Mouse (Mus musculus): Measurements from ENCODE around the gene Ahcyl2. TPM values are rescaled to one million over a fixed set of nuclear protein-coding genes. Genes with fewer than 3 reads are reported as not detected.
"Not testable (repeated sequence)": the region's sequence is repeated elsewhere in the genome, so short reads cannot be mapped to it uniquely, and the experiment has no call there.

Ahcyl2 gene
- polyA plus RNA-seq, 1 experiment from 2014 or later, result 33.9 TPM

DNA sequence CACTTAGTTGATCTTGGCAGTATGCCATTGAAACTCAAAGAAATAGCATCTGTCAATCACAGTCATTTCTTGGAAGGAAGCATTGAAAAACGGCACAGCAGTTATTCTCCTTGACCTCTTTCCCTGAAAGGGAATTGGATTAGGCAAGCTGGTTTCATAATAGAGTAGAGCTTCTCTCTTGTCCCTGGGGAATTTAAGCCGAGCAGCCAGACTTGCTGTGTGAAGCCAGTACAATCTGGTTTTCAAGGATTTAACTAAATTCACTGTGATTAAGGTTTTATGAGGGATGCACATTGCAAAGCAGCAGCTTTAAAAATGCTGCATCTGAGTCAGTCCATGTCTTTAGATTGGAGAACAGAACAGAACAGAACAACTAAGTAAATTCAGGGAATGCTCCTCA, 46.8 kb downstream of the Ahcyl2 start:
- H3K27ac ChIP-seq (ENCODE audit: low read length), result no peak overlapping the region
- no peak for ATAC-seq (ENCODE audit: insufficient number of reproducible peaks, insufficient read depth, low FRiP score, low read depth)
- WGBS, result 53% methylated on average over 2 of the region's 2 CpGs
- H3K9me3 ChIP-seq (ENCODE audit: control insufficient read depth, low read depth, low read length), result no peaks in the 10 kb centered on the region
- H3K36me3 ChIP-seq (ENCODE audit: control insufficient read depth, insufficient read depth, low read length), result no peaks in the 10 kb centered on the region
- H3K4me2 ChIP-seq (replicated peaks; ENCODE audit: low read depth, low read length), result no peak overlapping the region
- H3K4me1 ChIP-seq (ENCODE audit: control insufficient read depth, insufficient read depth, low read length), result no peaks in the 10 kb centered on the region
- no peaks in the 10 kb centered on the region for H3K27me3 ChIP-seq (ENCODE audit: control insufficient read depth, insufficient read depth, low read length)
- no peak overlapping the region for H3K9ac ChIP-seq (replicated peaks; ENCODE audit: low read depth, low read length)
- H3K4me3 ChIP-seq (ENCODE audit: low read depth, low read length), result no peak overlapping the region

GRCm38 (mm10) chr6:29815060-29815459, 47.2 kb downstream of the Ahcyl2 start:
- H3K36me3 ChIP-seq (ENCODE audit: control insufficient read depth, insufficient read depth, low read length), result no peaks in the 10 kb centered on the region
- no peak overlapping the region for H3K4me2 ChIP-seq (replicated peaks; ENCODE audit: low read depth, low read length)
- no peak overlapping the region for H3K27ac ChIP-seq (ENCODE audit: low read length)
- H3K9ac ChIP-seq (replicated peaks; ENCODE audit: low read depth, low read length), result no peak overlapping the region
- no peak overlapping the region for H3K4me3 ChIP-seq (ENCODE audit: low read depth, low read length)
- no peak for ATAC-seq (ENCODE audit: insufficient number of reproducible peaks, insufficient read depth, low FRiP score, low read depth)
- no peaks in the 10 kb centered on the region for H3K9me3 ChIP-seq (ENCODE audit: control insufficient read depth, low read depth, low read length)
- WGBS, result 82% methylated on average over 3 of the region's 3 CpGs
- H3K27me3 ChIP-seq (ENCODE audit: control insufficient read depth, insufficient read depth, low read length), result no peaks in the 10 kb centered on the region
- no peaks in the 10 kb centered on the region for H3K4me1 ChIP-seq (ENCODE audit: control insufficient read depth, insufficient read depth, low read length)

- no peaks in the 10 kb centered on the region for H3K27me3 ChIP-seq (ENCODE audit: control insufficient read depth, insufficient read depth, low read length)
- WGBS, result 89% methylated on average over 2 of the region's 2 CpGs
These were observed 47.8 kb downstream of the Ahcyl2 start for GRCm38 (mm10) chr6:29815634-29816033.

DNA sequence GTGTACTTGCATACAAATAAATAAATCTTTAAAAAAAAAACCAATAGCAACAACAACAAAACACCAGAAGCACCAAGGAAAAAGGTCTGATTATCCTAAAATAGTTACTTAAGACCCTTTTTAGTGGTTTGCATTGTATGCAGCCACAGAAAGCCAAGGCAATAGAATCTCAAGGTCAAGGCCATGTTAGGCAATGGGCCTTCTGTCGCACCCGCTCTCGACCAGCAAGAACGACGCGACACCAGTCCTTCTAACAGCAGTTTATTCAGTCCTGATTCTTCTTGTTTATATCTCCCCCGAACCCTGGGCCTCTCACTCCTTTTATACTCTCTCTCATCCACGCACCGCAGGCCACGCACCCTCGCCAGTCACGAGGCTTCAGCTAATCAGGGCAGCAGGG, 48.6 kb downstream of the Ahcyl2 start:
- not testable (repeated sequence) for H3K4me1 ChIP-seq (ENCODE audit: control insufficient read depth, insufficient read depth, low read length); H3K27me3 ChIP-seq (ENCODE audit: control insufficient read depth, insufficient read depth, low read length); H3K27ac ChIP-seq (ENCODE audit: low read length); H3K4me3 ChIP-seq (ENCODE audit: low read depth, low read length); H3K9me3 ChIP-seq (ENCODE audit: control insufficient read depth, low read depth, low read length); ATAC-seq (ENCODE audit: insufficient number of reproducible peaks, insufficient read depth, low FRiP score, low read depth); H3K4me2 ChIP-seq (replicated peaks; ENCODE audit: low read depth, low read length); H3K9ac ChIP-seq (replicated peaks; ENCODE audit: low read depth, low read length); H3K36me3 ChIP-seq (ENCODE audit: control insufficient read depth, insufficient read depth, low read length)
- WGBS, result 87% methylated on average over 12 of the region's 12 CpGs

More at GRCm38 (mm10) chr6:29815634-29816033, 47.8 kb downstream of the Ahcyl2 start:
- Histone ChIP-seq H3K9me3 (ENCODE audit: control insufficient read depth, low read depth, low read length) (no peaks in the 10 kb centered on the region), H3K4me3 (ENCODE audit: low read depth, low read length) (no peak overlapping the region), H3K27ac (ENCODE audit: low read length) (no peak overlapping the region), H3K4me2 (replicated peaks; ENCODE audit: low read depth, low read length) (no peak overlapping the region), H3K4me1 (ENCODE audit: control insufficient read depth, insufficient read depth, low read length) (no peaks in the 10 kb centered on the region), H3K36me3 (ENCODE audit: control insufficient read depth, insufficient read depth, low read length) (no peaks in the 10 kb centered on the region), H3K9ac (replicated peaks; ENCODE audit: low read depth, low read length) (no peak overlapping the region)
- ATAC-seq (ENCODE audit: insufficient number of reproducible peaks, insufficient read depth, low FRiP score, low read depth), result no peak

DNA sequence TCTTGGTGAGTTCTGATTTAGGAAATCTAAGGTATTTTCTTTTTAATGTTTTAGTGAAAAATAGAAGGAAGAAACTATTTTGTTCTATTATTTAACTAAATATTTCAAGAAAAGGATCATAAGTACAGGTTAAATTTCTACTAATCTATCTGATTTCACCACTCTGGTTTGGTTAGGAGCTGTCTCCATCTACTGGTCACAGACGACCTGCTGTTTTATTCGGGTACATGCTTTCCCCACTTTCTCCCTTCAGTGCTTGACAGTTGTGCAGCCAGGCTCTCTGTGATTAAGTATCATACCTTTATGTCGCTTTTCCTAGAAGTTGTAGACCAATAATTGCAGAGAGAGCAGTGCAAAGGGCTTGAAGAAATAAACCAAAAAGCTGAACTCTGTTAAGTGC, 51.5 kb downstream of the Ahcyl2 start:
- H3K27me3 ChIP-seq (ENCODE audit: control insufficient read depth, insufficient read depth, low read length), result no peaks in the 10 kb centered on the region
- WGBS, result 23% methylated on average over 3 of the region's 3 CpGs
- H3K4me2 ChIP-seq (replicated peaks; ENCODE audit: low read depth, low read length), result no peak overlapping the region
- H3K36me3 ChIP-seq (ENCODE audit: control insufficient read depth, insufficient read depth, low read length), result no peaks in the 10 kb centered on the region
- H3K4me3 ChIP-seq (ENCODE audit: low read depth, low read length), result no peak overlapping the region
- no peaks in the 10 kb centered on the region for H3K9me3 ChIP-seq (ENCODE audit: control insufficient read depth, low read depth, low read length)
- no peaks in the 10 kb centered on the region for H3K4me1 ChIP-seq (ENCODE audit: control insufficient read depth, insufficient read depth, low read length)
- no peak overlapping the region for H3K27ac ChIP-seq (ENCODE audit: low read length)
- no peak overlapping the region for H3K9ac ChIP-seq (replicated peaks; ENCODE audit: low read depth, low read length)
- no peak for ATAC-seq (ENCODE audit: insufficient number of reproducible peaks, insufficient read depth, low FRiP score, low read depth)

DNA sequence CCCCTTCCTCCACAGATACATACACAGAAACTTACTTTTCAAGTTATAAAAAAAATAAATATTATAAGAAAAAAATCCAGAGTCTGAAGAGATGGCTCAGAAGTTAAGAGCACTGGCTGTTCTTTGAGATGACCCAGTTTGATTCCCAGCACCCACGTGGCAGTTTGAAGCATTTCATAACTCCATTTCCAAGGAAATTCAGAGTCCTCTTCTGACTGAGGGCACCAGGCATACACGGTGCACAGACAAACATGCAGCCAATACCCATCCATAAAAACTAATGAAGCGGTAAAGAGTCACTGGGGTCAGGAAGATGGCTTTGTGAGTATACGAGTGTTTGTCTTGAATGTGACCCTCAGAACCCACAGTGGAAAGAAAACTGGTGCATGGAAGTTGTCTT, 52.5 kb downstream of the Ahcyl2 start:
- no peak for ATAC-seq (ENCODE audit: insufficient number of reproducible peaks, insufficient read depth, low FRiP score, low read depth)
- Histone ChIP-seq H3K4me1 (ENCODE audit: control insufficient read depth, insufficient read depth, low read length) (no peaks in the 10 kb centered on the region), H3K4me3 (ENCODE audit: low read depth, low read length) (no peak overlapping the region), H3K27me3 (ENCODE audit: control insufficient read depth, insufficient read depth, low read length) (no peaks in the 10 kb centered on the region), H3K4me2 (replicated peaks; ENCODE audit: low read depth, low read length) (no peak overlapping the region), H3K27ac (ENCODE audit: low read length) (no peak overlapping the region), H3K36me3 (ENCODE audit: control insufficient read depth, insufficient read depth, low read length) (no peaks in the 10 kb centered on the region), H3K9ac (replicated peaks; ENCODE audit: low read depth, low read length) (no peak overlapping the region), H3K9me3 (ENCODE audit: control insufficient read depth, low read depth, low read length) (no peaks in the 10 kb centered on the region)
- WGBS, result 79% methylated on average over 4 of the region's 4 CpGs

DNA sequence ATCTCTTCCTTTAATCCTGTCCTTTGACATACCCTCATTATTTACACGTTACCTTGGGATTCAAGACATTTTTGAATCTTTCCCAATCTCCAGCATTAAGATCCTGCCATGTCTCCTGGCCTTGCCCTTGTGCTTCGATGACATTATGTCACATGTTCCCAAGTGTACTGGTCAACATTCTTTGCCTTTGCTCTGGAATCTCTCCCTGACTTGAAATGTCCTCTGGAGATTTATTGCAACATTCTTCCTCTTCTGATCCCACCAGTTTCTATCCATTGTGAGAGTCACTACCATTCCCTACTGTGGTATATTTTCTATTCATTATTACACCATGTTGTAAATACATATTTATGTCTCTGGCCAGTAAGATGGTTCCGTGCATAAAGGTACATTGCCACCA, 53.1 kb downstream of the Ahcyl2 start:
- Histone ChIP-seq H3K4me2 (replicated peaks; ENCODE audit: low read depth, low read length) (no peak overlapping the region), H3K36me3 (ENCODE audit: control insufficient read depth, insufficient read depth, low read length) (no peaks in the 10 kb centered on the region), H3K27ac (ENCODE audit: low read length) (no peak overlapping the region), H3K9ac (replicated peaks; ENCODE audit: low read depth, low read length) (no peak overlapping the region), H3K9me3 (ENCODE audit: control insufficient read depth, low read depth, low read length) (no peaks in the 10 kb centered on the region), H3K4me3 (ENCODE audit: low read depth, low read length) (no peak overlapping the region), H3K27me3 (ENCODE audit: control insufficient read depth, insufficient read depth, low read length) (no peaks in the 10 kb centered on the region), H3K4me1 (ENCODE audit: control insufficient read depth, insufficient read depth, low read length) (no peaks in the 10 kb centered on the region)
- no peak for ATAC-seq (ENCODE audit: insufficient number of reproducible peaks, insufficient read depth, low FRiP score, low read depth)
- WGBS, result 88% methylated on average over 3 of the region's 3 CpGs

DNA sequence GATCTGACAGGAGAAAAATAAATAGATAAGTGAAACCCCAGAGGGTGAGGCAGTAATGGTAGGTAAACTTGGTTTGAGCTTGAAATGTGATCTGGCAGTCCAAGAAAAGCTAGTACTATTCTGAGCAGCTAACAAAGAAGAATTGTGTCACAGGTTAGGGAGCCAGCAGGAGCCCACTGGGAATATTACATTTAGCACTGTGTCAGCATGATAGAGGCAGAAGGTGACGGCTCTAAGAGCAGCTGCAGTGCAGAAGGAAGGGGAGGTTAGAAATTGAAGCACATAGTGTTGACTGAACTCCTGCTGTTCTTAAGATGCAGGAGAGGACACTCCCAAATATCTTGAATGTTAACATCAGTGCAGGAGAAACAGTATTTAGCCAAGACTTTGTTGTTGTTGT, 54.0 kb downstream of the Ahcyl2 start:
- Histone ChIP-seq H3K9me3 (ENCODE audit: control insufficient read depth, low read depth, low read length) (no peaks in the 10 kb centered on the region), H3K9ac (replicated peaks; ENCODE audit: low read depth, low read length) (no peak overlapping the region), H3K27me3 (ENCODE audit: control insufficient read depth, insufficient read depth, low read length) (no peaks in the 10 kb centered on the region), H3K4me1 (ENCODE audit: control insufficient read depth, insufficient read depth, low read length) (no peaks in the 10 kb centered on the region), H3K36me3 (ENCODE audit: control insufficient read depth, insufficient read depth, low read length) (no peaks in the 10 kb centered on the region), H3K4me3 (ENCODE audit: low read depth, low read length) (no peak overlapping the region), H3K27ac (ENCODE audit: low read length) (no peak overlapping the region), H3K4me2 (replicated peaks; ENCODE audit: low read depth, low read length) (no peak overlapping the region)
- no peak; the same call in 1 of the 2 replicates for ATAC-seq (ENCODE audit: insufficient number of reproducible peaks, insufficient read depth, low FRiP score, low read depth)
- WGBS, result 64% methylated on average over 1 of the region's 1 CpGs

DNA sequence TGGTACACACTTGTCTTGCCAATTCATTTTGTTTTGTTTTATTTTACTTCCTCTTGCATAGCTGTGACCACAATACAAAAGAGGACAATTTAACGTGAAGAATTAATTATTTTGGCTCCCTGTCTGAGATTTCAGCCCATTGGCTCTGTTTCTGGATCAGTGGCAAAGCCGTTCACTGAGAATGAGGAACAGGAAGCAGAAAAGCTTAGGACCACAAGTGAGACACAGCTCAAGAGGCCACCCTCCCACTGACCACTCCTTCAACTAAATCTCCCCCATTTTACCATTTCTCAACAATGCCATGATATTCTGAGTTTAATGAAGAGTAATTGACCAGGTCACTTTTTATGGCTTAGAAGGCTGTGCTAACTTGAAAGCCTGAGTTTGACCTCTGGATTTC, 57.5 kb downstream of the Ahcyl2 start:
- WGBS, result 62% methylated on average over 2 of the region's 2 CpGs
- no peak overlapping the region for H3K9ac ChIP-seq (replicated peaks; ENCODE audit: low read depth, low read length)
- no peaks in the 10 kb centered on the region for H3K27me3 ChIP-seq (ENCODE audit: control insufficient read depth, insufficient read depth, low read length)
- no peaks in the 10 kb centered on the region for H3K4me1 ChIP-seq (ENCODE audit: control insufficient read depth, insufficient read depth, low read length)
- no peak for ATAC-seq (ENCODE audit: insufficient number of reproducible peaks, insufficient read depth, low FRiP score, low read depth)
- no peaks in the 10 kb centered on the region for H3K36me3 ChIP-seq (ENCODE audit: control insufficient read depth, insufficient read depth, low read length)
- H3K4me2 ChIP-seq (replicated peaks; ENCODE audit: low read depth, low read length), result no peak overlapping the region
- no peak overlapping the region for H3K4me3 ChIP-seq (ENCODE audit: low read depth, low read length)
- H3K9me3 ChIP-seq (ENCODE audit: control insufficient read depth, low read depth, low read length), result no peaks in the 10 kb centered on the region
- H3K27ac ChIP-seq (ENCODE audit: low read length), result no peak overlapping the region

Data from stomach, embryonic 14.5 days (tissue).